Mouse (Mus musculus) embryonic fibroblast, embryonic 13.5 days (primary cell): ENCODE measurements around the gene Dnajc12.

Source experiments
- CTCF ChIP-seq: IDR thresholded peaks from 2 replicates; pipeline ENCODE4 v1.5.1; 2011; ENCODE audit warnings: mild to moderate bottlenecking, control low read depth, low read length, moderate library complexity, borderline replicate concordance; ENCODE audit not compliant: insufficient read depth
- POLR2A ChIP-seq: IDR thresholded peaks from 2 replicates; pipeline ENCODE4 v1.6.1; 2011; ENCODE audit warnings: low read depth, mild to moderate bottlenecking, control low read depth, low read length, moderate library complexity

DNA sequence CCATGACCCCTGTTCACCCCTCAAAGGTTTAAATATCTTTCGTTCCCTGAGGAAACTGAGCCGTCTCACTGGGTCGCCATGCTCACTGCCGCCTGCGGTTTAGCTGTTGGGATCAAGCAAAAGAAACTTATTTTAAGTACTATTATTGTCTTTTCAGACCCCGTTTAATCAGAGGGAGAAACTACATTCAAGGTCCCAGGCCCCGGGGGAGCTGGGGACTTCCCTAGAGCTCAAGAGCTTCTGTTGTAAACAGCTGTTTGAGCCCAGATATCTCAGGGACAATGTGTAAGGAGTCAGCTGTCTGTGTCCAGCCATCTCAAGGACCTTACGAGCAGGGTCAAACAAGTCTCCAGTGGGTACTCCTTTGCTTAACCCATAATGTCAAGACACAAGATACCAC is 44.9 kb downstream of the Dnajc12 start:
- TF ChIP-seq POLR2A (no peak), CTCF (no peak)
